Mouse (Mus musculus) frontal cortex, adult (tissue): Measurements from ENCODE around the gene Oser1.

Experiments used
- ATAC-seq: cut with Nextera tagmentation; 2 replicates; pipeline ENCODE4 v1.9.2; 2017; ENCODE audit warnings: mild to moderate bottlenecking, moderate library complexity, mixed read lengths; ENCODE audit not compliant: low TSS enrichment

The Oser1 gene

GRCm38 (mm10) chr2:163404037-163404815, 20.3 kb downstream of the Oser1 start:
- no peak for ATAC-seq

DNA sequence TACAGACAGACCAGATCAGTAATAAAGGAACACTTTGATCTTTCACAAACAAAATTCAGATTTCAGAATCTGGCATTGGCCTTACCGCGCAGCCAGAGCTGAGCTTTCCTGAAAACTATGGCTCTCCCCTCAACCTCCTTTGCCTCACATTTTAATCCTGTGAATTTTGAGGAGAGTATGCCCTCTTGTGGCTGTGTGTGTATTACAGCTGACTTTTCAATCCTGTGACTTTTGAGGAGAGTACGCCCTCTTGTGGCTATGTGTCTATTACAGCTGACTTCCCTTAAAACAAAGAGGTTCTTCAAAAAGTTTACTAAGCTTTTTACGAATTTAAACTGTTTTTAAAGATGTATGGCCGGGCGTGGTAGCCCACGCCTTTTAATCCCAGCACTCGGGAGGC, 23.3 kb downstream of the Oser1 start:
- peak; percentile 67 for ATAC-seq

DNA sequence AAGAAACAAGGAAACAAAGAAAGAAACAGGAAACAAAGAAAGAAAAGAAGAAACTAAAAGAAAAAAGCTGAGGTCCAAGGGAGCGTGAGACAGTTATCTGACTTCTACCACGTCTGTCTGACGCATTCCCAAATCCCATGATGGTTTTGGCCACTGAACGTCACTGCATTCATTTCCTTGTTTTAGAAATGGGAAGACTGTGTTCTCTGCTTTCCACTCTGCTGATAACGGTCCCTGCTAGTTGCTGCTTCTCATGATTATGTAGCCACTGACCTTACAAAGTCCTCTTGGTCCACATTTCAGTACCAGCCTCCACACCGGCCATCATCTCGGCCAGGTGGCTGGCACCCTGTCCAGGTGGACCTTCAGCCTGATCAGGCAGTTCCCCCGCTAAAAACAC, 25.3 kb downstream of the Oser1 start:
- ATAC-seq = no peak

DNA sequence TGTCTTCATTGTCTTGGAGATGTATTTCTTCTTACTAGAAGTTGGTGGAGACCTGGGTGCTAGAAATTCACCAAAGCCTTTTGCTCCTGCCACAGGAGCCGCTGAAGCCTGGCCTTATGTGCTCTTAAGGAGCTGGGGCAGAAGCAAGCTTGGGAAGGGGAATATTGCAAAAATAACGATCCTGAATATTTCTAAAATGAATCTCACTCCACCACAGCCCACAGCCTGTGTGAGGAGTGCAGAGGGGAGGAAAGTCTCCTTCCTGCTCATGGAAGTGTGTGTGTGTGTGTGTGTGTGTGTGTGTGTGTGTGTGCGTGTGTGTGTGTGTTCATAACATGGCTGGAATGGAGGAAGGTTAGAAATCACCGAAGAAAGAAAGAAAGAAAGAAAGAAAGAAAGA, 25.7 kb downstream of the Oser1 start:
- ATAC-seq = no peak

GRCm38 (mm10) chr2:163397905-163398304, 26.6 kb downstream of the Oser1 start, which contains the start of gene Jph2:
Gene Jph2, minus strand, starts transcription at chr2:163397993.
- no peak for ATAC-seq

DNA sequence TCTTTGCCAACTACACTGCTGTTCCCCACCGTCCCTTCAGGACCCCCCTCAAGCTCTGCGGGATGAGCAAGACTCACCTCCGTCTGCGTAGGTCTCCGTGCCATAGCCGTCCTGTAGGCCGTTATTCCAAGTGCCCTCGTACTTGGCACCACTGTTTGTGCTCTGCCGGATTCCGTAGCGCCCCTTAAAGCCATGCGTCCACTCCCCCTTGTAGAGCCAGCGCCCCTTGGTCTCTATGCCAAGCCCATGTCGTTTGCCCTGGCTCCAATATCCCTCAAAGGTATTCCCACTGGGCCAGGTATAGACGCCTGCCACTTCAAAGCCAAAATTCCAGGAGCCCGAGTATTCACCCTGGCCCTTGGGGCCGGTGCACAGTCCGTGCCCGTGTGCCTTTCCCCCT, 27.4 kb downstream of the Oser1 start:
- ATAC-seq = no peak

GRCm38 (mm10) chr2:163394977-163395376, 29.5 kb downstream of the Oser1 start:
- ATAC-seq = no peak

DNA sequence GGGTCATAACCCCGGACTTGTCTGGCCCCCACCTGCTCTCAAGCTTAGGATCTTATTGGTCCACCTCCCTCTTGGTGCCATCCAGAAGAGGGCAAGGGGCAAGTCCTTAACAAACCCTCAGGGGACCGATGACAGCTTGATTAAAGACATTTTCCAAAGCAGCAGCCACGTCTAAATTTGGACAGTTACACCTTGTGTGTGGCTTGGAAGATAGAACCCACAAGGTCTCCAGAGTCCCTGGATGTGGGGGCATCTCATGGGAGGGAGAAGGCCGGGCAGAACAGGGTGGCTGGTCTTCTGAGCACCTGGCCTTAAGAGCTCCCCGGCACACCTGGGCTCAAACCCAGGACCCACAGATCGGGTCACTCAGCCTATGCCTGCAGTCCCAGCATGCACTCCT, 30.5 kb downstream of the Oser1 start:
- no peak for ATAC-seq

DNA sequence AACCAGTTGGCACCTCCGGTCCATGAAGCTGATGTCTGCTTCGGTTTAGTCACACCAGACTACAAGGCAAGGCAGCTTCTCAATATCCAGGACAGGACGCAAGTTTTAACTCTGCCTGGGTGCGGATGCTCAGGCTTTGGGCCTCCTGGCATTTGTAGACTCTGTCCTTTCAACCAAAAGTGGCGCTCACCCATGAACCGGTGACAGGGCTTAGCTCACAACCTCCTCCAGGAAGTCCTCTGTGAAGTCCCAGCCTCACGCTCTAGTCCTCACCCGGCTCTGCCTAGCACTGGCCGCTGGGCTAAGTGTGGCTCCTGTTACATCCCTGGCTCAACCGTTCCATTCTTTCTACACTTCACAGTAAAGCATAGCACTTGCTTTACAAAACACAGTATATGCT, 31.3 kb downstream of the Oser1 start:
- ATAC-seq = no peak

GRCm38 (mm10) chr2:163392436-163392835, 32.1 kb downstream of the Oser1 start:
- no peak for ATAC-seq

DNA sequence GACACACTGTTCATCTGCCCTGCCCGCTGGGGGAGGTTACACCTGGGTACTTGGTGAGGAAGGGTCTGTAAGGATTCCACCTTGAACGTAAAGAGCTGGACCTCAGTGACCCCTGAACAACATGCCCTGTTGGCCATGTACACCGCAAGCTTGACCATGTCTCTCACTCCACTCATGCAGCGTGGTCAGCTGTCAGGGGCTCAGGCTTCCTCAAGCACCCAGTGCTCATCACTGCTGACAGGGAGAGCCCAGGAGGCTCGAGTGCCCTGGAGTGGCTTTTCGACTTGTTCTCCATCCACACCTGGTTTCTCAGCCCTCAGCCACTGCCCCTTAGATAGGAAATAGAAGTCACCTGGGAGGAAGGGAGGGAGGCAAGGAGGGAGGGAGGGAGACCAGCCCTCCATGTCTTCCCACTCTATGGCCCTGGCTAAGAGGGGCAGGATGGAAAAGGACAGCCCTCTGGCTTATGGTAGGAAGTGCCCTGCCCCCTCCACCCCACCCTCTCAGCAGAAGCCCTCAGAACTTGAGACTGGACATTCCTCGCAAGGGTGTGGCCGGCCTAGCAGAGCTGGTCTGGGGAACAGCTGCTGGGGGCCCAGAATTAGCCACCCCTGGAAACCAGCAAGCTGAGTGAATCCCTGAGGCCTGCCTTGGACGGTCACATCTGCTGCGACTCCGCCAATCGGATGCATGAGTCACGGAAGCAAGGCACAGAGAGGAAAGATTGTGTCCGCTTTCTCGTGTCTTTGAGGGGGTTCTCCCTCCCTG, 37.9 kb downstream of the Oser1 start:
- ATAC-seq = no peak

- ATAC-seq = no peak
These were observed 39.4 kb downstream of the Oser1 start for GRCm38 (mm10) chr2:163385126-163385525.

GRCm38 (mm10) chr2:163381246-163381645, 43.3 kb downstream of the Oser1 start:
- ATAC-seq = no peak

DNA sequence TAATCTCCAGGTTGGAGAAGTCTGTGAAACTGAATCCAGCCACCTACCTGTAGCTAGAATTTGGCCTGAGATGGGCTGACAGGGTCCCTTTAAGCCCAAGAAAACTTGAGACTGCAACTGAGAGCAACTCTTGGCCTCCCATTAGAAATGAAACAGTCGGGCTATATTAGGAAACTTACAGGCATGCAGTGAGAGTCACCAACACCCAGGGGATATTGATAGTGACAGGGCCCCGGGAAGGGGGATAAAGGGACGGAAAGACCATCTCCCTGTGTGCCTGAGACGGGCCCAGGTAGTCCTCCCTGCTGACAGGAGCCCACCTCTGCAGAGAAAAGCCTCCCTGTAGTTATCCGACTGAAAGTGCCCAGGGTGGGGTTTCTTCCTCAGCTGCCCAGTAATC, 45.1 kb downstream of the Oser1 start:
- no peak for ATAC-seq

DNA sequence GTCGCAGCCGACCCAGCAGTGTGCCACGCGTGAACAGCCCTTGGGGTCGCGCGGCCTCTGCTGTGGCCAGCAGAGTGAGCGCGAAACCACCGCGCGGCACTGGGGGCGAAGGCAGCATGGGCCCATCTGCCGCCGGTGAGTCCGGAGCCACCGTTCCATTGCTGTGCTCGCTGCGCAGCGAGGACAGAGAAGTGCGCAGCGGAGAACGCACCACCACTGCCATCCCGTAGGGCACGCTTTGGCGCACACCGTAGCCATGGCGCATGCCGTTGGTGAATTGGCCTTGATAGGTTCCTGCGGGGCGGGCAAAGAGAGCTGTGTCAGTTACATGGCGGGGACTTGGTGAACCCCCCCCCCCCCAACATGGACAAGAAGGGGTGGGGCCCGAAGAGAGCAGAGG, 48.4 kb downstream of the Oser1 start:
- no peak for ATAC-seq

DNA sequence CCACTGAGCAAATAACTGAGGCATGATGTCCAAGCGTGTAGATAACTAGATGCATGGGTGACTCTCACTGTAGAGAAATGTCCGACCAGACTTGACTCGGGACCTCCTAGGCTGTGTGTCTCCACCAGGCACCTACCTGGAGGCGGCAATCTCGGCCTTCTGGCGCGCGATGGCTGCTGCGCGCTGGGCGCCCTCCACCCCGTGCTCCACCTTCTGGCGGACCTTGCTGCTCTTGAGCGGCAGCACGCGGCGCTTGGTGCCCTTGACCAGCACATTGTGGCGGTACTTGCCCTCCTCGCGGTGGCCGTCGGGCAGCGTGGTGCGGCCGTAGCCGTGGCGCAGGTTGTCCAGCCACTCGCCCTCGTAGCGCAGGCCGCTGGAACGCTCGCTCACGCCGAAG, 49.0 kb downstream of the Oser1 start:
- ATAC-seq = no peak

DNA sequence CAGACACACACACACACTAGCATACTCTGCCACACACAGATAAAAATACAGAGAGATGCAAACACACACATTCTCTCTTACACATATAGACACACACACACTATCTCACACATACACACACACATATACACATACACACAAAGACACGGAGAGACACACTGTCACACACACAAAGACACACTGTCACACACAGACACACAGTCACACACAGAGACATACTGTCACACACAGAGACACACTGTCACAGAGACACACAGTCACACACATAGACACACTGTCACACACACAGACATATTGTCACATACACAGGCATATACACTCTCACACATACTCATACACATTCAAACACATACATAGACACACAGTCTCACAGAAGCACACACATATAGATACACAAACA, 51.9 kb downstream of the Oser1 start:
- ATAC-seq = no peak

- no peak for ATAC-seq
These were observed 54.3 kb downstream of the Oser1 start for GRCm38 (mm10) chr2:163370175-163370574.

- no peak for ATAC-seq
These were observed 59.5 kb downstream of the Oser1 start for GRCm38 (mm10) chr2:163364785-163365541.

- ATAC-seq = no peak
These were observed 61.3 kb downstream of the Oser1 start for GRCm38 (mm10) chr2:163362940-163363921.
